Mouse (Mus musculus) limb, embryonic 15.5 days (tissue): Measurements from ENCODE around the gene Klb. TPM values are rescaled to one million over a fixed set of nuclear protein-coding genes. Genes with fewer than 3 reads are reported as not detected.

ENCODE experiments used
- ATAC-seq: fragments of 200-750 bp; cut with Nextera tagmentation; 2 replicates; pipeline ENCODE4 v1.8.0; 2017; ENCODE audit warnings: low read depth, moderate TSS enrichment; ENCODE audit not compliant: insufficient number of reproducible peaks, low FRiP score, low TSS enrichment
- H3K27ac ChIP-seq: fragments of 300-500 bp; sonication (generic); 2 replicates; pipeline ENCODE4 v1.5.1; 2015; ENCODE audit warnings: moderate library complexity, mild to moderate bottlenecking, inconsistent platforms
- H3K27me3 ChIP-seq: fragments of 300-500 bp; sonication (generic); 2 replicates; pipeline ENCODE4 v1.6.1; 2015; ENCODE audit warnings: inconsistent platforms
- H3K36me3 ChIP-seq: fragments of 300-500 bp; sonication (generic); 2 replicates; pipeline ENCODE4 v1.6.1; 2015; ENCODE audit warnings: inconsistent platforms
- H3K4me1 ChIP-seq: fragments of 300-500 bp; sonication (generic); 2 replicates; pipeline ENCODE4 v1.6.1; 2015; ENCODE audit warnings: inconsistent platforms
- H3K4me2 ChIP-seq: fragments of 300-500 bp; sonication (generic); 2 replicates; pipeline ENCODE4 v1.6.1; 2015; ENCODE audit warnings: mild to moderate bottlenecking, inconsistent platforms
- H3K4me3 ChIP-seq: fragments of 300-500 bp; sonication (generic); 2 replicates; pipeline ENCODE4 v1.5.1; 2015; ENCODE audit warnings: mild to moderate bottlenecking, inconsistent platforms
- H3K9ac ChIP-seq: fragments of 300-500 bp; sonication (generic); 2 replicates; pipeline ENCODE4 v1.6.1; 2015; ENCODE audit warnings: inconsistent platforms
- H3K9me3 ChIP-seq: fragments of 300-500 bp; sonication (generic); 2 replicates; pipeline ENCODE4 v1.6.1; 2016; ENCODE audit warnings: inconsistent platforms
- WGBS: fragments of 180-500 bp; shearing (Covaris S2); methylation state at CpG from one replicate; pipeline ENCODE4 v1.1.7; 2015; 5-methylcytosine and 5-hydroxymethylcytosine counted together
- polyA plus RNA-seq: library from polyadenylated mRNA; unstranded; fragments of >200 nt; fragmentation: Nextera tagmentation; extraction: Ambion mirVana; gene quantifications from 2 replicates; pipeline ENCODE4 v1.2.1, GENCODE M21; 2015

Gene Klb
- polyA plus RNA-seq, 1 experiment from 2014 or later = not detected

DNA sequence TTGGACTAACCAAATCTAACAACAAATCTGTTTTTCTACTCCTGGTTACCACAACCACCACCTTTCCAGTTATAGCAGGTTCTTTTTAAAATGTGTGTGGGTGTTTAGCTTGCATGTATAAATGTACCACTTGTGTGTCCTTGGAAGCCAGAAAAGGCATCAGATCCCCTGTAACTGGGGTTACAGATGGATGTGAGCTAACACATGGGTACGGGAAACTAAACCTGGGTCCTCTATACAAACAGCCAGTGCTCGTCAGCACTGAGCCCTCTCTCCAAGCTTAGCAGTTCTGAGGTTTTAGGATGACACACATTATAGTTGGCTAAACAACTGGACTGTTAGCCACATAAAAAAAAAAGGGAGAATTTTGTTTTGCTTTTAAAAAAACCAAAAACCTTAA, 37.6 kb downstream of the Klb start:
- no peak overlapping the region for H3K4me3 ChIP-seq
- no peak overlapping the region for H3K27ac ChIP-seq
- no peaks in the 10 kb centered on the region for H3K27me3 ChIP-seq
- H3K36me3 ChIP-seq = peaks cover 32% of the 10 kb centered on the region
- WGBS = 68% methylated on average over 2 of the region's 2 CpGs
- no peak overlapping the region for H3K4me2 ChIP-seq
- no peaks in the 10 kb centered on the region for H3K9me3 ChIP-seq
- no peak for ATAC-seq
- peaks cover 18% of the 10 kb centered on the region for H3K4me1 ChIP-seq
- H3K9ac ChIP-seq = no peak overlapping the region

- H3K27me3 ChIP-seq = no peaks in the 10 kb centered on the region
- H3K4me3 ChIP-seq = no peak overlapping the region
- WGBS = 72% methylated on average over 6 of the region's 6 CpGs
- no peaks in the 10 kb centered on the region for H3K9me3 ChIP-seq
- no peak overlapping the region for H3K9ac ChIP-seq
- ATAC-seq = no peak
- H3K36me3 ChIP-seq = peaks cover 32% of the 10 kb centered on the region
- no peak overlapping the region for H3K4me2 ChIP-seq
- no peak overlapping the region for H3K27ac ChIP-seq
- H3K4me1 ChIP-seq = peaks cover 21% of the 10 kb centered on the region
Measured at GRCm38 (mm10) chr5:65387008-65387867, 39.1 kb downstream of the Klb start.

DNA sequence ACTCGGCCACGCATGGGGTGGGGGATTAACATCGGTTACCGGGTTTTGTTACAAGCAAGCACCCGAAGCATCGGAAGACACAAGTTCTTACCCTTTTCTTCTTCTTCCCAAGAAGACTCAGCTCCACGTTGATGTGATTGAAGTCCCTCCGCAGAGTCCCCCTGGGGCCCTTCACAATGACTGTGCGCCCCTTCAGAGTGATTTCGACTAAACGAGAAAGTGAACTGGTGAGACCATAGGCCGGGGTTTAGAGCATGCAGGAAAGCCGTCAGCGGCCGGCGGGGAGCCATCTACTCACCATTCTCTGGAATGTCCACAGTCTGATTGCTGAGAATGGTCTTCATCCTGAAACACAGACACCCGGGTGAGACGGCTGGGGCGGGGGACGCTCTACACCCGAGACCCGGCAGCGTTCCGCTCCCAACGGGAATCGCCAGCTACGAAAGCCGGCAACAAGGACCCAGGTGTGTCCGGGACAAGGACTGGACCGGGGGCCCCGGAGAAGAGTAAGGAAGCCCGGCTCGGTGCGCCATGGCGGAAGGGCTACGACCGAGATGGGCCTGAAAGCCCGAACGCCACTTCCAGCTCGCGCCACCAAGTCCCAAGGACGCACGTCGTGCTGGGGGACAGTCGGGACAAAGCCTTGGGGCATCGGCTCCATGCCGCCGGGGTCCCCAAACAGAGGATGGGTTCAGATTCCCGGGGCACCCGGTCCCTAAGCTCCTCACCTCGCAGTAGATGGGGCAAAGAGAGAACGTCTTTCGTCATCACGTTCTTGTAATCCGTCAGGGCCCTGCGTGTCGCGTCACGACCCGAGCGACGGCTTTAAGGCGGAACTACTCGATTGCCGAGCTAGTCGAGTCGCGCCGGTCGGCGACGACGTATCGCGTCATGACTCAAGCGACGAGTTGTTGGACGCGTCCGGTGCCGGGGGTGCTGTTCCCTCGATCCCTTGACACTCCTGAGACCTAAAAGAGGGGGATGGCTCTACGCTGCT, 42.8 kb downstream of the Klb start, which contains the start of the genes Rpl9 and Lias:
Gene Rpl9 (minus strand): TSS at position 797 of the 997 bp plus-strand sequence.
Gene Lias (plus strand): TSS at position 850 of the 997 bp plus-strand sequence.
- under 1% methylated on average over 83 of the region's 83 CpGs for WGBS
- Histone ChIP-seq H3K9ac (peak within 1 kb of the TSS; percentile 98), H3K4me1 (peaks cover 24% of the 10 kb centered on the region), H3K36me3 (peaks cover 45% of the 10 kb centered on the region), H3K27ac (peak within 1 kb of the TSS; percentile 91), H3K4me3 (peak within 1 kb of the TSS; percentile 81), H3K4me2 (peak within 1 kb of the TSS; percentile 63), H3K27me3 (no peaks in the 10 kb centered on the region), H3K9me3 (no peaks in the 10 kb centered on the region)
- peak; percentile 92 for ATAC-seq

- H3K4me3 ChIP-seq = peak overlapping the region; percentile 81
- 4% methylated on average over 12 of the region's 12 CpGs for WGBS
- no peaks in the 10 kb centered on the region for H3K9me3 ChIP-seq
- H3K36me3 ChIP-seq = peaks cover 53% of the 10 kb centered on the region
- ATAC-seq = 0 out of 2 replicates have a peak, but pooled peaks have one; percentile 40
- H3K4me1 ChIP-seq = peaks cover 24% of the 10 kb centered on the region
- H3K4me2 ChIP-seq = peak overlapping the region; percentile 48
- H3K27ac ChIP-seq = no peak overlapping the region; the same call in none of the 2 replicates
- H3K9ac ChIP-seq = peak overlapping the region; percentile 56
- no peaks in the 10 kb centered on the region for H3K27me3 ChIP-seq
Measured at GRCm38 (mm10) chr5:65391753-65392152, 43.6 kb downstream of the Klb start.

DNA sequence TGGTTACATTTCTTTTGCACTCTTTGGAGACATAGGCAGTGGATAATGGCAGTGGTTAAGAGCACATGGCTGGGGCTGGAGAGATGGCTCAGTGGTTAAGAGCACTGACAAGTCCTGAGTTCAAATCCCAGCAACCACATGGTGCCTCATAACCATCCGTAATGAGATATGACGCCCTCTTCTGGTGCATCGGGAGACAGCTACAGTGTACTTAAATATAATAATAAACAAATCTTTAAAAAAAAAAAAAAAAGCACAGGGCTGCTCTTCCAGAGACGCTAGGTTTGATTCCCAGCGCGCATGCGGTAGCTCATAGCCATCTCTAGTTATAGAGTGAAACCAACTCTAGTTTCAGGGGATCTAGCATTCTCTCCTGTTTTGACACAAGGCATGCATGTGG, 46.3 kb downstream of the Klb start:
- no peak overlapping the region for H3K27ac ChIP-seq
- no peak overlapping the region for H3K9ac ChIP-seq
- no peak overlapping the region for H3K4me3 ChIP-seq
- WGBS = 91% methylated on average over 7 of the region's 7 CpGs
- no peaks in the 10 kb centered on the region for H3K9me3 ChIP-seq
- no peak for ATAC-seq
- no peak overlapping the region for H3K4me2 ChIP-seq
- H3K4me1 ChIP-seq = peaks cover 16% of the 10 kb centered on the region
- no peaks in the 10 kb centered on the region for H3K27me3 ChIP-seq
- peaks cover 44% of the 10 kb centered on the region for H3K36me3 ChIP-seq

DNA sequence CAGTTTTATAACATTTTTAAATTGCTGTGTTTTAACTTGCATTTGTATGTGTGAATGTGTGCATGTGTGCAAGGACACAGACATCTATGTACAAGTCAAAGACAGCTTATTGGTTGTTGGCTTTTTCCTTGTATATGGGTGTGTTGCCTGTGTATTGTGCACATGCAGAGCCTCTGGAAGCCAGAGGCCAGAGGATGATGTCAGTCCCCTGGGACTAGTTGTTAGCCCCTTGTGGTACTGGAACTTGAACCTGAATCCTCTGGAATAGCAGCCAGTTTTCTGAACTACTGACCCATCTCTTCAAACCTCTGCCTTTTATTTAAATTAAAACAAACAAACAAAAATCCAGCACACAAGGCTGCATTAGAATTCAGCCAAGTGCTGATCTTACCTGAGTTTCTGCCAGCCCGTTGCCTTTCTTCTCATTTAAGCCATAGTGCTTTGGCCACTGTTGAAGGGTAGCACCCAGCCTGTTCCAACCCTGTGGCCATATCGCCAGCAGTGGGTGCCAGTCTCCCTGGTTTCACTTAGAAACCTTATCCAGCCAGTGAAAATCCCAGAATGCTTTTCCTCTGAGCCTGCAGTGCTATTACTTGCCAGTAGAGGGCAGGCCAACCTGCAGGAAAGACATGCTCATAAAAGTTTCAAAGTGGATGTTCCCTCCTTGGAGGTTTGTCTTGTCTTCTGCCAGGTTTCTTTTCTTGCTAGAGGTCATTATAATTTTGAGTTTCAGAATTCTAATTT, 53.3 kb downstream of the Klb start:
- Histone ChIP-seq H3K4me1 (no peaks in the 10 kb centered on the region), H3K9me3 (no peaks in the 10 kb centered on the region), H3K9ac (no peak overlapping the region), H3K4me2 (no peak overlapping the region), H3K27ac (no peak overlapping the region), H3K27me3 (no peaks in the 10 kb centered on the region), H3K36me3 (peaks cover 70% of the 10 kb centered on the region), H3K4me3 (no peak overlapping the region)
- no peak for ATAC-seq
- WGBS = 30% methylated on average over 2 of the region's 2 CpGs

GRCm38 (mm10) chr5:65407989-65408388, 59.9 kb downstream of the Klb start:
- Histone ChIP-seq H3K4me2 (no peak overlapping the region), H3K36me3 (peaks cover 74% of the 10 kb centered on the region), H3K27ac (no peak overlapping the region), H3K9me3 (no peaks in the 10 kb centered on the region), H3K27me3 (no peaks in the 10 kb centered on the region), H3K4me3 (no peak overlapping the region), H3K4me1 (peaks cover 3% of the 10 kb centered on the region; the same call in 1 of the 2 replicates), H3K9ac (no peak overlapping the region)
- no peak for ATAC-seq
- WGBS = 59% methylated on average over 12 of the region's 12 CpGs

DNA sequence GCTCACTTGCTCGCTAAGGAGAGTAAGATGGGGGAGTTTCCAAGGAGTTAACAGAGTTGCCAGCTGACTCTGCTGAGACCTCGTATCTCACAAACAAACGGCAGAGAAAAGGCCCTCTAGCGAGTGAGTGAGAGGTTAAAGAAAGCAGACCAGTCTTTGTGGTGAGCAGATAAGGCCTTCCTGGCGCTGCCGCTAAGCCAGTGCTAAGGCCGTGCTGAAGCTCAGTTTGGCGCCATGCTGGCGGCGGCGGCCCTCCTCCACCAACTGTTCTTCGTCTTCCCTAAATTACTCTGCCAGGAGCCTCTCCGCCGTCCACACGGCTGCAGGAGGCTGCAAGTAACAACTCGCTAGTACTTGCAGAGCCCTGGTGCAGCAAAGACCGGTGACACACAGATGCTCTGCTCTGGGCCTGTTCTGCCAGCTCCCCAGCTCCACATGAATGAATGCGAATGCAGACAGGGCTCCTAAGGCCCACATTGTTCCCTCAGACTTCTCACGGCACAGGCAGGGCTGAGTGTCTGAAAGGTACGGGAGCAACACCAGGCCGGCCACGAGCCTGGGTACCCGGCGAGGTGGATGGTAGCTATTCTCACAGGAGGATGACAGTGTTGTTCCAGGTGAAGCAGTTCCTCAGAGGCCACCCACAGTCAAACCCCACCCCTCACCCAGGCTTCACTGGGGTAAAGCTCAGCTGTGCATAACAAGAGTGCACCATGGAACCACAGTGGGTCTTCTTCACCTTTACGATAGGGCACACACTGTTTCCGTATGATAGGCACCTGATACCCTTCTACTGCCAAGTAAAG, 67.7 kb downstream of the Klb start:
- Histone ChIP-seq H3K36me3 (peaks cover 67% of the 10 kb centered on the region), H3K27me3 (no peaks in the 10 kb centered on the region), H3K4me1 (peaks cover 11% of the 10 kb centered on the region), H3K9me3 (no peaks in the 10 kb centered on the region), H3K9ac (no peak overlapping the region), H3K4me3 (no peak overlapping the region), H3K4me2 (peak overlapping the region; percentile 30; the same call in 1 of the 2 replicates), H3K27ac (peak overlapping the region; percentile 83)
- peak; percentile 52 for ATAC-seq
- 19% methylated on average over 26 of the region's 26 CpGs for WGBS

DNA sequence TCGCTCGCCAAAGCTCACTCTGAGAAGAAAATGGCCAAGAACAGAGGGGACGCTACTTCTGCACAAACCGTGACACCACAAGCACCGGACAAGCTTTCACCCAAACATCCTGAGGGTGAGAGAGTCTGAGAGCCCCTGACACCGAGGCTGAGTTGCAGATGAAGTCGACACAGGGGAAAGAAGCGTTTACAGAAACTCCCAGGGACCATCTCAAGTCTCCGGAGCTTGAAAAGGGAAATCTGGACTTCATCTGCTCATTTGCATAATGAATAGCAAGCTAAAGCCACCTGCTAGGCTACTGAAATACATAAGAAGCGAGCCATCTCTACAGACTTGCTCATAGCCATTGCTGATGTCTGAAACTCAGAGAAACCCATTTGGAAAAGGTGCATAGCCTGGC, 71.0 kb downstream of the Klb start:
- WGBS = 85% methylated on average over 10 of the region's 10 CpGs
- no peak overlapping the region for H3K4me3 ChIP-seq
- ATAC-seq = no peak
- no peaks in the 10 kb centered on the region for H3K9me3 ChIP-seq
- H3K4me1 ChIP-seq = peaks cover 11% of the 10 kb centered on the region
- no peak overlapping the region for H3K9ac ChIP-seq
- no peak overlapping the region for H3K4me2 ChIP-seq
- no peak overlapping the region for H3K27ac ChIP-seq
- peaks cover 78% of the 10 kb centered on the region for H3K36me3 ChIP-seq
- no peaks in the 10 kb centered on the region for H3K27me3 ChIP-seq

DNA sequence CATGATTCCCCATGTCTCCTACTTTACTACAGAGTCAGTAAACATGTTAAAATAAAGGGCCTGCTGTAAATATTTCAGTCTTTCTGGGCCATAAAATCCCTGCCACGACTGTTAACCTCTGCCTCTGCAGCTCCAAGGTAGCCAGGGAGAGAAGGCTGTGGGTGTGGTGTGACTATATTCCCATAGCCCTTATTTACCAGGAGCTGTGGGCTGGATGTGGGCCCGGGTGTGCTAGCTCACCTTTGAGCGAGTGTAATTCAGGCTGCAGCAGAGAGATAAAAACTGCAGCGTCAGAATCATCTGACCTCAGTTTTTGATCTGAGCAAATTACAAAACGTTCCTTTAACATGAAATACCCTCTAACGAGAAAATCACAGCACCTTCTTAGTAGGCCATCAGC, 72.7 kb downstream of the Klb start:
- Histone ChIP-seq H3K9ac (no peak overlapping the region), H3K27ac (no peak overlapping the region), H3K4me2 (no peak overlapping the region), H3K4me3 (no peak overlapping the region), H3K4me1 (peaks cover 7% of the 10 kb centered on the region), H3K36me3 (peaks cover 84% of the 10 kb centered on the region), H3K9me3 (no peaks in the 10 kb centered on the region), H3K27me3 (no peaks in the 10 kb centered on the region)
- ATAC-seq = no peak
- WGBS = 50% methylated on average over 6 of the region's 6 CpGs
